Mouse (Mus musculus) neural tube, embryonic 14.5 days (tissue): ENCODE measurements around the gene Slc7a14. TPM values are rescaled to one million over a fixed set of nuclear protein-coding genes. Genes with fewer than 3 reads are reported as not detected.
A peak's percentile ranks its signal among the peaks of the same experiment; 100 is the strongest.

Experiments
- ATAC-seq: fragments of 200-750 bp; cut with Nextera tagmentation; 2 replicates; pipeline ENCODE4 v1.8.0; 2017; ENCODE audit warnings: low read depth, mild to moderate bottlenecking, moderate TSS enrichment, moderate library complexity
- H3K27ac ChIP-seq: fragments of 300-500 bp; sonication (generic); 2 replicates; pipeline ENCODE4 v1.5.1; 2014; ENCODE audit warnings: low read depth, mild to moderate bottlenecking, control low read depth, low read length, moderate library complexity, mixed read lengths
- H3K27me3 ChIP-seq: fragments of 300-500 bp; sonication (generic); 2 replicates; pipeline ENCODE4 v1.6.1; 2014; ENCODE audit warnings: low read length; ENCODE audit not compliant: control insufficient read depth, insufficient read depth
- H3K36me3 ChIP-seq: fragments of 300-500 bp; sonication (generic); 2 replicates; pipeline ENCODE4 v1.6.1; 2014; ENCODE audit warnings: low read length, mixed read lengths; ENCODE audit not compliant: control insufficient read depth, insufficient read depth
- H3K4me1 ChIP-seq: fragments of 300-500 bp; sonication (generic); 2 replicates; pipeline ENCODE4 v1.6.1; 2014; ENCODE audit warnings: low read length; ENCODE audit not compliant: control insufficient read depth, insufficient read depth
- H3K4me2 ChIP-seq: fragments of 300-500 bp; sonication (generic); 2 replicates; pipeline ENCODE4 v1.6.1; 2014; ENCODE audit warnings: mild to moderate bottlenecking, low read depth, low read length, control low read depth
- H3K4me3 ChIP-seq: fragments of 300-500 bp; sonication (generic); 2 replicates; pipeline ENCODE4 v1.5.1; 2014; ENCODE audit warnings: low read depth, low read length, control low read depth, mixed read lengths
- H3K9ac ChIP-seq: fragments of 300-500 bp; sonication (generic); replicated peaks from 2 replicates; pipeline ENCODE4 v1.6.1; 2014; ENCODE audit warnings: low read depth, mild to moderate bottlenecking, control low read depth, low read length, mixed read lengths
- H3K9me3 ChIP-seq: fragments of 300-500 bp; sonication (generic); 2 replicates; pipeline ENCODE4 v1.6.1; 2016; ENCODE audit warnings: low read length; ENCODE audit not compliant: control insufficient read depth
- WGBS: fragments of 180-500 bp; shearing (Covaris S2); extraction: QIAGEN DNeasy Blood & Tissue Kit; methylation state at CpG from one replicate; pipeline ENCODE4 v1.1.7; 2014; 5-methylcytosine and 5-hydroxymethylcytosine counted together
- polyA plus RNA-seq: library from polyadenylated mRNA; unstranded; fragments of >200 nt; fragmentation: Nextera tagmentation; extraction: Ambion mirVana; gene quantifications from 2 replicates; pipeline ENCODE4 v1.2.1, GENCODE M21; 2014

Slc7a14 gene
- polyA plus RNA-seq = 9.0 and 10.8 TPM in 2 replicates

DNA sequence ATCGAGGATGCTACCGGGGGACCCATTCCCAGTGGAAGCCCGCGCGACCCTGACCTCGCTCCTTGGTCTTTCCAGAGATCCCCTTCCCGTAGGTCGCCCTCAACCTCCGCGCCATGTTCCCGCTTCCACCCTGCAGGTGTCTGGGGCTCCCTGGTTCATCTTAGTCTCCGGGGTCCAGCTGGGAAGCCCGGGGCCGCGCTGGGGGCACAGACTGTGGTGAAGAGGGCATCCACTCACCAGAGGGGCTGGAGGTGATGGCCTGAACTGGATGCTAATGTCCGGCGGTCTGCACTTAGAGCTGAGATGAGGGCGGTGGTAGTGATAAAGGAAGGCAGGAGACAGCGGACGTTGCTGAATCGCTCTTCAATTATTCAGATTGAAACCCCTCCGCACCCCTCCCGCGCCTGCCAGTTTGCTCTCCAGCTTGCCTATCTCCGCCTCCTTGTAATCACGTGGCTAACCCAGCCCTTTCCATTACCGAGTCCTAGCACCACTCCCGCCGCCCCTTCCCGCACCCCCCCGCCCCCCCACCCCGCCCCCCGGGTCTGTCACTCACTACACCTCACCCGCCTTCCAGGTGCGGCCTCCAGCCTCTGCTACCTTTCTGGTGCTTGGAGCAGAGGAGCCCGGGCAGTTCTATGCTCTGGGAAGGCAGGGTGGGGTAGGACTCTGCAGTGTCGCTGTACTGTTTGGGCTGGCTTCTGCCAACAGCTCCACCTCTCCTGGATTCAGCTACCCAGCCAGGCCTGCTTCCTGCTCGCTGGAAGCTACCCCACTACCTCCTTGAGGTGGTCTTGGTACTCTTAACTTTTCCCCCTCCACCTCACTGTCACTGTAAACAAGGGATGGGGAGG lies at the start of gene Slc7a14:
TSS of gene Slc7a14 (minus strand) at position 445 of the 854 bp plus-strand sequence.
- H3K4me1 ChIP-seq = no peaks in the 10 kb centered on the region
- peak; percentile 94 for ATAC-seq
- peak within 1 kb of the TSS; percentile 78 for H3K4me2 ChIP-seq
- peak within 1 kb of the TSS; percentile 68 for H3K4me3 ChIP-seq
- WGBS = under 1% methylated on average over 33 of the region's 38 CpGs
- H3K27ac ChIP-seq = peak within 1 kb of the TSS; percentile 55; the same call in 1 of the 2 replicates
- no peaks in the 10 kb centered on the region for H3K9me3 ChIP-seq
- H3K36me3 ChIP-seq = no peaks in the 10 kb centered on the region
- H3K9ac ChIP-seq = peak within 1 kb of the TSS; percentile 82
- H3K27me3 ChIP-seq = no peaks in the 10 kb centered on the region

- Histone ChIP-seq H3K9ac (no peak overlapping the region), H3K4me3 (no peak overlapping the region), H3K4me2 (no peak overlapping the region), H3K4me1 (no peaks in the 10 kb centered on the region), H3K27ac (no peak overlapping the region), H3K9me3 (no peaks in the 10 kb centered on the region), H3K36me3 (no peaks in the 10 kb centered on the region), H3K27me3 (no peaks in the 10 kb centered on the region)
- peak; percentile 84 for ATAC-seq
- WGBS = 48% methylated on average over 4 of the region's 4 CpGs
These were observed 36.4 kb upstream of the Slc7a14 start for GRCm38 (mm10) chr3:31346540-31346939.

DNA sequence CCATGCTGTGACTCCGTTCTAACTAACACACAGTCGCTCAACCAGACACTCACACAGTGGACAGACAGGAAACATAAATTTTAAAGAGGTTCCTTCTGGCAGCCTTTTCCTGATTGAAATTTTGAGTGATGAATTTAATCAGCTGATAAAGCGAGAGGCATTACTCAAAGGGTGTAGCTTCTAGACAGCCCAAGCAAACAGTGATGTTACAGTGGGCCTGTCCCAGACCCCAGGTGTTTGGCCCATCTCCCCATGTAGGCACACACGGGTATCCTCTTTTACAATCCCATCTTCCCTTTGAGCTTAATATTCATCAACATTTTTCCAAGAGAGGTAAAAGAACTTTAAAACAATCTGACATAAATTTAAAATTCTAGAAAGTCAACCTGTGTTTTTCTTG lies 35.6 kb upstream of the Slc7a14 start:
- Histone ChIP-seq H3K27me3 (no peaks in the 10 kb centered on the region), H3K4me3 (no peak overlapping the region), H3K9ac (no peak overlapping the region), H3K36me3 (no peaks in the 10 kb centered on the region), H3K27ac (no peak overlapping the region), H3K4me1 (no peaks in the 10 kb centered on the region), H3K4me2 (no peak overlapping the region), H3K9me3 (no peaks in the 10 kb centered on the region)
- 48% methylated on average over 4 of the region's 4 CpGs for WGBS
- ATAC-seq = peak; percentile 54; the same call in 1 of the 2 replicates

DNA sequence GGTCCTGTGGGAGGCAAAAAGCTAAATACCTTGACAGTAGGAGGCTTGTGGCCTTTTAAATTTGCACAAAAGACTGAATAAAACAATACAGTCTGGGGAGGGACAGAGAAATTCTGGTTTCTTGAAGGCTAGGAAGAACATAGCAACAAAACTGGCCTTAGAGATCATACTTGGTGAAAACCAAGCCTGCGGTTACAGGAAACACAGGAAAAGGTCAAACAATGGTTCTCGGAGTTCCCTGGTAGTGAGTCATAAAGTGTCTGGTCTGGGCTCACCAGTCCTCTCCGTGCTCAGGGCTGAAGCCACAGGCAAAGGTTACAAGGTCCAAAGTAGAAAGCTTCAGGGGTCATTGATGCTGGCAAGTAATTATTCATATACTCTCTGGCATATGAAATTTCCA lies 29.1 kb upstream of the Slc7a14 start:
- H3K4me1 ChIP-seq = no peaks in the 10 kb centered on the region
- no peak overlapping the region for H3K27ac ChIP-seq
- H3K36me3 ChIP-seq = no peaks in the 10 kb centered on the region
- H3K4me3 ChIP-seq = no peak overlapping the region
- no peaks in the 10 kb centered on the region for H3K9me3 ChIP-seq
- H3K27me3 ChIP-seq = no peaks in the 10 kb centered on the region
- ATAC-seq = no peak
- 66% methylated on average over 3 of the region's 3 CpGs for WGBS
- H3K9ac ChIP-seq = no peak overlapping the region
- H3K4me2 ChIP-seq = no peak overlapping the region

- Histone ChIP-seq H3K27me3 (no peaks in the 10 kb centered on the region), H3K27ac (no peak overlapping the region), H3K9ac (no peak overlapping the region), H3K4me3 (no peak overlapping the region), H3K4me1 (no peaks in the 10 kb centered on the region), H3K36me3 (no peaks in the 10 kb centered on the region), H3K9me3 (no peaks in the 10 kb centered on the region), H3K4me2 (no peak overlapping the region)
- no peak for ATAC-seq
- WGBS = 67% methylated on average over 7 of the region's 7 CpGs
These were observed 18.2 kb upstream of the Slc7a14 start for GRCm38 (mm10) chr3:31328237-31328836.

DNA sequence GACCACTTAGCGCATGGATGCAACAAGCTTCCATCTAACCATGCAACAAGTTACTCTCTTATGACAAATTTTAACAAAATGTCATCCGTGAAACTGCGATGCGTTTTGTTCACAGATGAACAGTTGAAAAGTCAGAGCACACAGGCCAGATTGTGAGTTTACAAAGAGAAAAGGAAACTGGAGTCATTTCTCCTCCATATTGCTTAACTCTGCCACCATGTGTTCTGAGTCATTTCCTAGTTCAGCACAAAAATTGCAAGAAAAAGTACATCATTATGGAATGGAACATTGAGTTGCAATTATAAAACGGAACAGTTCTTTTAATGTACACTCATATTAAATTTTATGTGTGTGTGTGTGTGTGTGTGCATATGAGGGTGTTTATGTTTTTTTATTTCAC lies 17.6 kb upstream of the Slc7a14 start:
- no peaks in the 10 kb centered on the region for H3K9me3 ChIP-seq
- no peaks in the 10 kb centered on the region for H3K27me3 ChIP-seq
- H3K9ac ChIP-seq = no peak overlapping the region
- WGBS = 96% methylated on average over 5 of the region's 5 CpGs
- no peak for ATAC-seq
- no peak overlapping the region for H3K27ac ChIP-seq
- H3K4me1 ChIP-seq = no peaks in the 10 kb centered on the region
- H3K4me3 ChIP-seq = no peak overlapping the region
- H3K4me2 ChIP-seq = no peak overlapping the region
- H3K36me3 ChIP-seq = no peaks in the 10 kb centered on the region

GRCm38 (mm10) chr3:31324231-31324654 lies 14.1 kb upstream of the Slc7a14 start:
- 70% methylated on average over 3 of the region's 3 CpGs for WGBS
- no peaks in the 10 kb centered on the region for H3K9me3 ChIP-seq
- no peaks in the 10 kb centered on the region for H3K4me1 ChIP-seq
- H3K4me2 ChIP-seq = no peak overlapping the region
- no peak for ATAC-seq
- H3K4me3 ChIP-seq = no peak overlapping the region
- H3K36me3 ChIP-seq = no peaks in the 10 kb centered on the region
- no peak overlapping the region for H3K9ac ChIP-seq
- H3K27ac ChIP-seq = no peak overlapping the region
- no peaks in the 10 kb centered on the region for H3K27me3 ChIP-seq

DNA sequence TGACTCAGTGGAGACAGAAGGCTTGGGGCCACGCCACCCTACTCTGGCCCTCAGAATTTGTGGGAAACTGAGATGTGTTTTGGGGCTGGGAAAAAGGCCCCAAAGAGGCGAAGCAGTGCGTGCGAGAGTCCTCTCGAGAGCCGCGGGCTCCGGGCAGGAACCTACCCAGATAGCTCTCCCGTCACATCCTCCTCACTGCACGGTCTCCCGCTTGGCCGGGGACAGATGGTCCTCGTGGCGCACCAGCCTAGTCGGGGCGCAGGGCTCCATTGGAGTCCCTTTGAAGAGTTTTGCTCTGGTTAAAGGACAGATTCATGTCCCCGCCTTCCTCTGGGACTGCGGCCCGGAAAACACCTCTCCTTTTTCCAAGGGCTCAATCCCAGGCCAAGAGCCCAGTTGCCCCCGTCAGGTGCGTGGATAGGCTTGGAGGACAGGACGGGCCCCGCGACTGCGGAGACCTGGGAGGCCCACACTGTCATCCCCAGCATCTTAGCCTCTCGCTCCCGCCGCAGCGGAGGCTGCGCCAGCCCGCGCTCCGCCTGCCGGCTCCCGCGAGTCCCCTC lies 726 bp downstream of the Slc7a14 start:
- H3K4me3 ChIP-seq = peak overlapping the region; percentile 68
- no peaks in the 10 kb centered on the region for H3K4me1 ChIP-seq
- WGBS = 2% methylated on average over 36 of the region's 36 CpGs

GRCm38 (mm10) chr3:31308906-31309305 lies 1.3 kb downstream of the Slc7a14 start:
- H3K9ac ChIP-seq = peak overlapping the region; percentile 82
- peak overlapping the region; percentile 68 for H3K4me3 ChIP-seq
- H3K4me2 ChIP-seq = peak overlapping the region; percentile 78
- 2% methylated on average over 14 of the region's 14 CpGs for WGBS
- ATAC-seq = 0 out of 2 replicates have a peak, but pooled peaks have one; percentile 3
- H3K27ac ChIP-seq = no peak overlapping the region
- no peaks in the 10 kb centered on the region for H3K4me1 ChIP-seq
- H3K9me3 ChIP-seq = no peaks in the 10 kb centered on the region
- no peaks in the 10 kb centered on the region for H3K27me3 ChIP-seq
- no peaks in the 10 kb centered on the region for H3K36me3 ChIP-seq

More for the DNA sequence above, 726 bp downstream of the Slc7a14 start:
- Histone ChIP-seq H3K27me3 (no peaks in the 10 kb centered on the region), H3K27ac (peak overlapping the region; percentile 55; the same call in 1 of the 2 replicates), H3K36me3 (no peaks in the 10 kb centered on the region), H3K9me3 (no peaks in the 10 kb centered on the region), H3K4me2 (peak overlapping the region; percentile 78), H3K9ac (peak overlapping the region; percentile 82)
- ATAC-seq = peak; percentile 82
